10 mouse cellular contexts compared by ENCODE assay signal in genomic region chr12:73534591-73534990, GRCm38 (mm10). TPM values are rescaled to one million over a fixed set of nuclear protein-coding genes. Genes with fewer than 3 reads are reported as not detected.
DNase-seq lines count a peak whose midpoint lies in the region; ATAC-seq and TF ChIP-seq lines count a peak whose summit lies in the region.
"Had no signal": no experiment of that assay in that cellular context is flagged by ENCODE, and none has a peak within 500 bp of the region (broad histone marks: within the 10 kb centered on the region; RNA-seq: fewer than 3 reads in every experiment).

No protein-coding gene starts in this region.

- no peak for ATAC-seq in liver, embryonic 14.5 days (ENCODE audit: insufficient read depth)

- WGBS in liver, embryonic 14.5 days (ENCODE audit: insufficient replicate concordance), result 11% methylated on average over 9 of the region's 9 CpGs

- no peaks in the 10 kb centered on the region for H3K9me3 ChIP-seq in liver, embryonic 14.5 days (ENCODE audit: control insufficient read depth, low read length)
- H3K9me3 ChIP-seq: heart, embryonic 13.5 days had no signal

- H3K27me3 ChIP-seq in liver, embryonic 14.5 days (ENCODE audit: control insufficient read depth, insufficient read depth, low read length), result no peaks in the 10 kb centered on the region

- TF ChIP-seq EP300 in liver, embryonic 14.5 days (IDR thresholded peaks at IDR 0.05; ENCODE audit: low read depth), result no peak

- no peaks in the 10 kb centered on the region for H3K36me3 ChIP-seq in liver, embryonic 14.5 days (replicated peaks; ENCODE audit: control insufficient read depth, insufficient read depth, low read depth)
- H3K36me3 ChIP-seq: heart, embryonic 13.5 days had no signal

- no peak overlapping the region for H3K4me3 ChIP-seq in liver, embryonic 14.5 days (ENCODE audit: insufficient read depth in 1 of 2, low read depth in 2 of 2, low read length in 2 of 2)
- H3K4me3 ChIP-seq: heart, embryonic 13.5 days; myocyte had no signal

- no peak overlapping the region for H3K9ac ChIP-seq in liver, embryonic 14.5 days (replicated peaks)
- H3K9ac ChIP-seq: heart, embryonic 13.5 days had no signal

- no peak overlapping the region for H3K27ac ChIP-seq in liver, embryonic 14.5 days
- H3K27ac ChIP-seq: heart, embryonic 13.5 days had no signal

- DNase-seq in cerebellum, adult 11 months, result peak; percentile 19
- DNase-seq in cerebellum, adult 11-12 months, result no peak
- DNase-seq in ovary, postnatal 14 days (ENCODE audit: low spot score), result peak; percentile 63
- DNase-seq in ovary, postnatal 10 days (ENCODE audit: low spot score), result no peak
- peak; percentile 27 to 68 for DNase-seq in cerebellum, postnatal 25 days
- peak; percentile 47 to 75 for DNase-seq in kidney, adult 8-10 months
- peak; percentile 28 to 35 (median 31) for DNase-seq in liver, embryonic 14.5 days (ENCODE audit: low read depth in 3 of 3, low spot score in 3 of 3)
- DNase-seq in right cerebral cortex, postnatal 4 days, result peak; percentile 65

- peaks cover 0 to 5% of the 10 kb centered on the region in 2 experiments; a peak in 2 of 4 replicates for H3K4me1 ChIP-seq in liver, embryonic 14.5 days (replicated peaks; ENCODE audit: control insufficient read depth in 2 of 2, insufficient read depth in 2 of 2, low read length in 1 of 2)

- TF ChIP-seq CTCF in liver, embryonic 14.5 days (IDR thresholded peaks at IDR 0.05; ENCODE audit: low read depth), result peak; percentile 58

- H3K4me2 ChIP-seq in liver, embryonic 14.5 days (ENCODE audit: low read depth), result no peak overlapping the region
- H3K4me2 ChIP-seq: heart, embryonic 13.5 days had no signal

RNA-seq across cellular contexts. Expression of gene Tmem30b, which starts 11.6 kb away (rescaled TPM):
- polyA plus RNA-seq in liver, embryonic 14.5 days (2012; rRNA removed), result 1.9 and 2.0 TPM in 2 replicates
- polyA plus RNA-seq in liver, embryonic 14.5 days (2014; fragmentation: Nextera tagmentation; extraction: Ambion mirVana), result 3.8 and 3.9 TPM in 2 replicates
- polyA plus RNA-seq: myocyte had no signal

RNA-seq across cellular contexts. Expression of gene Prkch, which starts 50.0 kb away (rescaled TPM):
- polyA plus RNA-seq in liver, embryonic 14.5 days (2012; rRNA removed), result 0.78 and 1.1 TPM in 2 replicates
- 1.5 and 1.6 TPM in 2 replicates for polyA plus RNA-seq in liver, embryonic 14.5 days (2014; fragmentation: Nextera tagmentation; extraction: Ambion mirVana)

Comparison
In these comparisons a context has a peak if more than half of its experiments do, and no peak if none do; other contexts are left out.
1. DNase-seq: peak in cerebellum, adult 11 months (single experiment), ovary, postnatal 14 days (single experiment), cerebellum, postnatal 25 days (2 of 2), kidney, adult 8-10 months (2 of 2), liver, embryonic 14.5 days (3 of 3) and right cerebral cortex, postnatal 4 days (single experiment); none in cerebellum, adult 11-12 months (single experiment) and ovary, postnatal 10 days (single experiment).